Mouse (Mus musculus) lung, postnatal 0 days (tissue): ENCODE measurements around the gene Olfr961. TPM values are rescaled to one million over a fixed set of nuclear protein-coding genes. Genes with fewer than 3 reads are reported as not detected.

Experiments used
- ATAC-seq: fragments of 200-750 bp; cut with Nextera tagmentation; 2 replicates; pipeline ENCODE4 v1.8.0; 2017; ENCODE audit warnings: moderate library complexity
- DNase-seq: peaks from one replicate; pipeline ENCODE4 v3.0.0-alpha.2; 2016; ENCODE audit warnings: low spot score
- H3K27ac ChIP-seq: fragments of 300-500 bp; sonication (generic); 2 replicates; pipeline ENCODE4 v1.5.1; 2014; ENCODE audit warnings: antibody characterized with exemption, mild to moderate bottlenecking, low read length, mixed read lengths
- H3K27me3 ChIP-seq: fragments of 300-500 bp; sonication (generic); replicated peaks from 2 replicates; pipeline ENCODE4 v1.6.1; 2014; ENCODE audit warnings: low read length, mixed read lengths; ENCODE audit not compliant: insufficient read depth
- H3K36me3 ChIP-seq: fragments of 300-500 bp; sonication (generic); 2 replicates; pipeline ENCODE4 v1.6.1; 2014; ENCODE audit warnings: low read length, mixed read lengths; ENCODE audit not compliant: insufficient read depth
- H3K4me1 ChIP-seq: fragments of 300-500 bp; sonication (generic); 2 replicates; pipeline ENCODE4 v1.6.1; 2014; ENCODE audit warnings: antibody characterized with exemption, low read depth, low read length, mixed read lengths; ENCODE audit not compliant: insufficient read depth
- H3K4me2 ChIP-seq: fragments of 300-500 bp; sonication (generic); replicated peaks from 2 replicates; pipeline ENCODE4 v1.6.1; 2014; ENCODE audit warnings: low read depth, mild to moderate bottlenecking, low read length, moderate library complexity, mixed read lengths
- H3K4me3 ChIP-seq: fragments of 300-500 bp; sonication (generic); 2 replicates; pipeline ENCODE4 v1.5.1; 2014; ENCODE audit warnings: low read depth, low read length
- H3K9ac ChIP-seq: fragments of 300-500 bp; sonication (generic); replicated peaks from 2 replicates; pipeline ENCODE4 v1.6.1; 2014; ENCODE audit warnings: low read depth, mild to moderate bottlenecking
- H3K9me3 ChIP-seq: fragments of 300-500 bp; sonication (generic); 2 replicates; pipeline ENCODE4 v1.6.1; 2016; ENCODE audit warnings: low read length, mixed read lengths
- CTCF ChIP-seq: IDR thresholded peaks from 2 replicates; pipeline ENCODE4 v1.5.1; 2016; ENCODE audit warnings: antibody characterized with exemption, mild to moderate bottlenecking
- EP300 ChIP-seq: IDR thresholded peaks from 2 replicates; pipeline ENCODE4 v1.6.1; 2016; ENCODE audit warnings: antibody characterized with exemption, mild to moderate bottlenecking, control low read depth
- WGBS: fragments of 180-500 bp; shearing (Covaris S2); extraction: QIAGEN DNeasy Blood & Tissue Kit; methylation state at CpG from one replicate; pipeline ENCODE4 v1.1.7; 2014; 5-methylcytosine and 5-hydroxymethylcytosine counted together
- polyA plus RNA-seq: library from polyadenylated mRNA; unstranded; fragments of >200 nt; fragmentation: Nextera tagmentation; extraction: Ambion mirVana; gene quantifications from 2 replicates; pipeline ENCODE4 v1.2.1, GENCODE M21; 2015

Gene Olfr961
- polyA plus RNA-seq, 1 experiment from 2014 or later, result not detected

DNA sequence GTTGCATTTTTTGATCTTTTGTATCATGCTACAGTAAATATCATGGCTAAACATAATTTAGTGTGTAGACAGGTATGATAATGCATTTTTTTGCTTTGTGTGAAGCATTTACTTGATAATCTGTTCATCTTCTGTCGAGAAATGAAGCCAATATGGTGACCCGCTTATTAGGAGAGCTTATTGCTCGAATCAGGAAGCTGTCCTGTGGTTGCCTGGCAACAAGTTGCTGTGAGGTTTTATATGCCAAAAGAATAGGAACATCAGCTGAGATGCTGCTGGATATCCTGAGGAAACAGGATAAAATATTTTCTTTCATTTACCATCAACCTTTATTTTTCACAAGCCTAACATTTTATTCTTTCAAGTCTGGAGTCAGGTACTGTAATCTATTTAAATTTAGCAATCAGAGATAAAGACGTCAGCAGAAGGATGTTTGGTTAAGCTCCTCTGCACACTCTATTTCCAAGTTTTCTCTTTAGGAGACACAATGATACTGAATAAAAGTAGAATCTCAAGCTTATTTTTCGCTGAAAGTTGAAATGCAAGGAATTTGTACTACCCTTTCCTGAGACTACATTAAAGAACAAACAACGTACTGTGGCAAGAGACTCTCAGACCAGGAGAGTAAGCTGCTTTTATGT lies 10.0 kb downstream of the Olfr961 start:
- Histone ChIP-seq H3K4me2 (no peak overlapping the region), H3K9me3 (no peaks in the 10 kb centered on the region), H3K4me3 (no peak overlapping the region), H3K9ac (no peak overlapping the region), H3K27me3 (no peaks in the 10 kb centered on the region), H3K36me3 (no peaks in the 10 kb centered on the region), H3K27ac (no peak overlapping the region), H3K4me1 (no peaks in the 10 kb centered on the region)
- DNase-seq, result no peak
- WGBS, result 54% methylated on average over 6 of the region's 6 CpGs
- no peak for ATAC-seq
- TF ChIP-seq EP300 (no peak), CTCF (no peak)

DNA sequence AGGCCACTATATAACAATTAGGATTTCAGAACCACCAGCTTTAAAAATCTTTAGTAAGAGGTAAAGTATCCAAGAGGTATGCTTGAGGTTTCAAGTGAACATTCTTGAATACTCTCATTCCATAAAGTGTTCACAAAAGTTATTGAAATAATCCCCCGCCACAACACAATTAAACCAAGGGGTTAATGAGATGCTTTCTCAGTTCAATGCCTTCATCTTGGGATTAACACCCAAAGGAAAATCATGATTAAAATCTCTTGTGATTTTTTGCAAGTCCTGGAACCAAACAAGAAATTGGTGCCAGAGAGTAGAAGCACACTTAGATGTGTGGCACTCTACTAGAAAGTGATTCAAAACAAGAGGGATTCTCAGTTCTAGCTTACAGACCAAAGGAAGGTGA lies 22.0 kb downstream of the Olfr961 start, which contains the start of gene Olfr963:
Gene Olfr963 (plus strand): TSS at position 301 of the 400 bp plus-strand sequence.
- WGBS, result 85% methylated on average over 1 of the region's 1 CpGs
- Histone ChIP-seq H3K27ac (no peak within 1 kb of the TSS), H3K36me3 (no peaks in the 10 kb centered on the region), H3K4me3 (no peak within 1 kb of the TSS), H3K4me1 (no peaks in the 10 kb centered on the region), H3K4me2 (no peak within 1 kb of the TSS), H3K9ac (no peak within 1 kb of the TSS), H3K27me3 (no peaks in the 10 kb centered on the region), H3K9me3 (no peaks in the 10 kb centered on the region)
- DNase-seq (no peak), ATAC-seq (no peak)
- TF ChIP-seq CTCF, result no peak
- no peak for TF ChIP-seq EP300

DNA sequence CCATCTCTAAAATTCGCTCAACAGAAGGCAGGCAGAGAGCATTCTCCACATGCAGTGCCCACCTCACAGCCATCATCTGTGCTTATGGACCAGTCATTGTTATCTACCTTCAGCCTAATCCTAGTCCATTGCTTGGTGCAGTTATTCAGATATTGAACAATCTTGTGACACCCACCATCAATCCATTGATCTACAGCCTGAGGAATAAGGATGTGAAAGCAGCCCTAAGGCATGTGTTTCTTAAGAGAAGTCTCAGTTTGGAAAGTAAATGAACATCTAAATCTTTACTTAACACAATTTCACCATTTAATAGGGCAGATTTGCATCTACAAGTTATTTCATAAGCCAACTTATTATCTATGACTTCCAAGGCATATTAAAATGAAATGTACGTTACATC lies 24.8 kb downstream of the Olfr961 start:
- no peaks in the 10 kb centered on the region for H3K27me3 ChIP-seq
- no peak overlapping the region for H3K4me3 ChIP-seq
- H3K9me3 ChIP-seq, result no peaks in the 10 kb centered on the region
- ATAC-seq, result no peak
- TF ChIP-seq CTCF (no peak), EP300 (no peak)
- no peaks in the 10 kb centered on the region for H3K36me3 ChIP-seq
- no peak for DNase-seq
- H3K4me1 ChIP-seq, result no peaks in the 10 kb centered on the region
- no peak overlapping the region for H3K27ac ChIP-seq
- no peak overlapping the region for H3K4me2 ChIP-seq
- 67% methylated on average over 2 of the region's 2 CpGs for WGBS
- H3K9ac ChIP-seq, result no peak overlapping the region

DNA sequence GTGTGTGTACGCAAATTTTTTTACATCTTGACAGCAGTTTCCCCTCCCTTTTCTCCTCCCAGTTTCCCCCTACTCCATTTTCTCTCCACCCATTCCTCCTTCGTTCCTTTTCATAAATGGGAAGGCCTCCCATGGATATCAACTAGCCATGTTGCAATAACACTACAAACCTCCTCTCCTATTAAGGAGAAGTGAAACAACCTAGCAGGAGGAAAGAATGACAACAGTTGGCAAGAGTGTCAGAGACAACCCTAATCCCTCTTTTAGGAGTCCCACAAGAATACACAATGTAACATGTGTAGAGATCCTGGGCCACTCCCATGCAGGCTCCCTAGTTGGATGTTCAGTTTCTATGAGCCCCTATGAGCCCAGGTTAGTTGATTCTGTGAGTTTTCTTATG lies 29.9 kb downstream of the Olfr961 start:
- TF ChIP-seq CTCF, result no peak
- TF ChIP-seq EP300, result no peak
- no peak overlapping the region for H3K4me2 ChIP-seq
- no peaks in the 10 kb centered on the region for H3K36me3 ChIP-seq
- no peak overlapping the region for H3K27ac ChIP-seq
- no peak overlapping the region for H3K4me3 ChIP-seq
- H3K4me1 ChIP-seq, result no peaks in the 10 kb centered on the region
- H3K9me3 ChIP-seq, result no peaks in the 10 kb centered on the region
- ATAC-seq (no peak), DNase-seq (no peak)
- H3K27me3 ChIP-seq, result no peaks in the 10 kb centered on the region
- no peak overlapping the region for H3K9ac ChIP-seq
- 73% methylated on average over 2 of the region's 2 CpGs for WGBS

DNA sequence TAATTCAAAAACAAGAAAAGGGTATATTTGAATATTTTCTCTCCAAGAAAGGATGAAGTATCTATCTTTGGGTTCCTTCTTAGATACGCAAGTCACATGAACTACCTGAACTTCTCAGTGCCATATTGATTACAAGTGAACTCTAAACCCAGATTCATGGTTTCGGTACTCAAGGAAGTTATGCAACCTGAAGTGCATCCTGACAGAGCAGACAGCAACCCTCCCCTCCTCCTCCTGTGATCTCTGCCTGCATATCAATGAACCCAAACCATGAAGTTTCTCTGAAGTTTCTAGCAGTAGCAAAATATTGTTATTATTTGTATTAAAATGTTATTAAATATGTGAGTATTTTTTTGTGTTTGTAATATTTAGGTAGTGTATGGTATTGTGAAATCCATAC lies 33.7 kb downstream of the Olfr961 start:
- Histone ChIP-seq H3K4me2 (no peak overlapping the region), H3K4me3 (no peak overlapping the region), H3K4me1 (no peaks in the 10 kb centered on the region), H3K9me3 (no peaks in the 10 kb centered on the region), H3K27me3 (no peaks in the 10 kb centered on the region), H3K36me3 (no peaks in the 10 kb centered on the region), H3K27ac (no peak overlapping the region), H3K9ac (no peak overlapping the region)
- 90% methylated on average over 2 of the region's 2 CpGs for WGBS
- ATAC-seq, result no peak
- no peak for DNase-seq
- TF ChIP-seq EP300 (no peak), CTCF (no peak)

DNA sequence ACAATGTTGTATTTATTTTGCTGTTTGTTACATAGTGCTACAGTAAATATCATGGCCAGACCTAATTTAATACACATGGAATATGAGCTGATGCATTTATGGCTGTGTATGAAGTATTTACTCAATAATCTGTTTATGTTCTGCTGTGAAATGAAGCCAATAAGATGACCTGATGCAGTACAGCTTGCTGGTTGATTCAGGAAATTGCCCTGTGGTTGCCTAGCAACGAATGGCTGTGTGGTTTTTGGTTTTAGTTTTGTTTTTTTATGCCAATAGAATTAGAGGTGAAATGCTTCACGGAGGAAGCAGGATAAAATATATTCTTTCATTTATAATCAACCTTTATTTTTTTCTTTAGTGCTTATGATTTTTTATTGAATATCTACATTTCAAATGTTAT lies 34.4 kb downstream of the Olfr961 start:
- WGBS, result 60% methylated on average over 2 of the region's 2 CpGs

More for the DNA sequence above, 34.4 kb downstream of the Olfr961 start:
- H3K27me3 ChIP-seq, result no peaks in the 10 kb centered on the region
- ATAC-seq (no peak), DNase-seq (no peak)
- no peak overlapping the region for H3K4me2 ChIP-seq
- H3K9ac ChIP-seq, result no peak overlapping the region
- TF ChIP-seq EP300 (no peak), CTCF (no peak)
- no peak overlapping the region for H3K4me3 ChIP-seq
- H3K9me3 ChIP-seq, result no peaks in the 10 kb centered on the region
- no peaks in the 10 kb centered on the region for H3K4me1 ChIP-seq
- H3K36me3 ChIP-seq, result no peaks in the 10 kb centered on the region
- no peak overlapping the region for H3K27ac ChIP-seq

Other genes with a start within 250 kb of the Olfr961 start
- gene Olfr952, start 217.9 kb upstream of the Olfr961 start, polyA plus RNA-seq, result not detected in 2 replicates
- gene Olfr954, start 188.4 kb upstream of the Olfr961 start, polyA plus RNA-seq, result not detected in 2 replicates
- gene Olfr955, start 173.1 kb upstream of the Olfr961 start, polyA plus RNA-seq, result not detected in 2 replicates
- gene Olfr44, start 151.1 kb upstream of the Olfr961 start, polyA plus RNA-seq, result not detected in 2 replicates
- gene Olfr957, start 129.3 kb upstream of the Olfr961 start, polyA plus RNA-seq, result not detected in 2 replicates
- not detected in 2 replicates for gene Olfr958, start 91.0 kb upstream of the Olfr961 start, polyA plus RNA-seq
- gene Olfr959, start 69.5 kb upstream of the Olfr961 start, polyA plus RNA-seq, result not detected in 2 replicates
- gene AW551984, start 40.7 kb upstream of the Olfr961 start, polyA plus RNA-seq, result 1.4 and 1.7 TPM in 2 replicates
- gene Olfr148, start 34.4 kb upstream of the Olfr961 start, polyA plus RNA-seq, result not detected in 2 replicates
- not detected in 2 replicates for gene Olfr960, start 23.7 kb upstream of the Olfr961 start, polyA plus RNA-seq
- not detected in 2 replicates for gene Olfr963, start 22.1 kb downstream of the Olfr961 start, polyA plus RNA-seq
- not detected in 2 replicates for gene Olfr149, start 62.0 kb downstream of the Olfr961 start, polyA plus RNA-seq
- not detected in 2 replicates for gene Olfr965, start 66.3 kb downstream of the Olfr961 start, polyA plus RNA-seq
- not detected in 2 replicates for gene Olfr150, start 85.9 kb downstream of the Olfr961 start, polyA plus RNA-seq
- not detected in 2 replicates for gene Olfr967, start 101.2 kb downstream of the Olfr961 start, polyA plus RNA-seq
- gene Olfr968, start 138.2 kb downstream of the Olfr961 start, polyA plus RNA-seq, result not detected in 2 replicates
- not detected in 2 replicates for gene Olfr969, start 145.9 kb downstream of the Olfr961 start, polyA plus RNA-seq
- not detected in 2 replicates for gene Olfr970, start 163.8 kb downstream of the Olfr961 start, polyA plus RNA-seq
- gene Olfr971, start 191.8 kb downstream of the Olfr961 start, polyA plus RNA-seq, result not detected in 2 replicates
- not detected in 2 replicates for gene Olfr972, start 221.3 kb downstream of the Olfr961 start, polyA plus RNA-seq